9 mouse cellular contexts compared by ENCODE assay signal in the genomic region with DNA sequence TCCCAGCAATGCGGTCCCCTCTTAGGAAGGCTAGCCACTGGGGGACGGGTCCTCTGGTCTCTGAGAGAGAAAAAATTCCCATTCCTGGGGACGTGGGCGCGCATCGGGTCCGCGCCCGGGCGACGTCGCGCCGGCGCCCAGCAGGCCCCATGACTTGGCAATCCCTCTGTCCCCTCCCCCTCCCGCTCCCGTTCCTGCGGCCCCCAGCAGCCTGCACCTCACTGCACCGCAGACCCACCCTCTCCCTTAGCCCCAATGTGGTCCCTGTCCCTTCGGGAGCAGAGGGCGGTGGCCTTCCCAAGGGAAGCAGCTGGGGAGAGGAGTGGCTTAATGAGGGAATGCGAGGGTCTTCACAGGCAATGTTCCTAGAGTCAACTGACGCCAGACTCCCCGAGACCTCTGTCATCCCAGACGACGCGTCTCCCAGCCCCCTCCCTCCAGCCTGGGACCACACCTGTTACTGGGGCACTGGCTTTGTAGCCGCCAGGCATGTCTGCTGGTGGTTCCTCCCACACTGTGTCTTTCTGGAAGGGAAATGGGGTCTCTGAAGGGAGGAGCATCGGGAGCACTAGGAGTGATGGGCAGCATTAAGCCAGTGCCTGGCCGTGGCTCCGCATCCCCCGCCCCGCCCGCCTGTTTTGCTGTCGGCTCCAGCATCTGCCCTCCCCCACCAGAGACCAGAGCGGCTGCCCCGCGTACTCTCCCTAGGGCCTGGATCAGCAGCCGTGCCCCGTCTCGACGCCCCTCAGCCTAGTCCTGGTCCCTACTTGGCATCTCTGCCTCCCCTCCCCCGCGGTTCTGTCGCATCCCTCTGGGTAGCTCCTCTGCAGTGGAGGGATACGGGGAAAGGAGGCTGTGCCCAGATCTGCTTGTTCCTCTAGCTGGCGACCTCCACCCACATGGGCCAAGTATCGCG. TPM values are rescaled to one million over a fixed set of nuclear protein-coding genes. Genes with fewer than 3 reads are reported as not detected.
DNase-seq lines count a peak whose midpoint lies in the region; ATAC-seq lines count a peak whose summit lies in the region.
"Had no signal": no experiment of that assay in that cellular context is flagged by ENCODE, and none has a peak within 500 bp of the region (broad histone marks: within the 10 kb centered on the region; RNA-seq: fewer than 3 reads in every experiment).

No protein-coding gene starts in this region.

- ATAC-seq in forebrain, embryonic 14.5 days: peak; percentile 70
- ATAC-seq in intestine, embryonic 14.5 days (replicated peaks; ENCODE audit: low FRiP score, low TSS enrichment, low read depth): peak; percentile 61
- no peak for ATAC-seq in liver, embryonic 12.5 days

- DNase-seq in heart, adult 11 months: peak; percentile 87
- no peak for DNase-seq in heart, adult 8-10 months (ENCODE audit: low spot score)
- DNase-seq in forebrain, embryonic 14.5 days (ENCODE audit: low spot score): peak; percentile 72
- peak; percentile 72 for DNase-seq in intestine, embryonic 14.5 days (ENCODE audit: low spot score)
- peak; percentile 78 for DNase-seq in right cerebral cortex, postnatal 25 days
- no peak for DNase-seq in spleen, postnatal 4 days (ENCODE audit: low spot score in 2 of 2)

- 1% methylated on average over 47 of the region's 49 CpGs for WGBS in forebrain, embryonic 14.5 days
- 1% methylated on average over 49 of the region's 49 CpGs for WGBS in intestine, embryonic 14.5 days
- whole genome bisulfite sequencing in liver, embryonic 12.5 days (ENCODE audit: insufficient replicate concordance): 3% methylated on average over 49 of the region's 49 CpGs

- H3K9me3 ChIP-seq in forebrain, embryonic 14.5 days (replicated peaks; ENCODE audit: control insufficient read depth, low read length): no peaks in the 10 kb centered on the region
- H3K9me3 ChIP-seq in intestine, embryonic 14.5 days (ENCODE audit: control insufficient read depth, low read length): no peaks in the 10 kb centered on the region
- no peaks in the 10 kb centered on the region for H3K9me3 ChIP-seq in liver, embryonic 12.5 days (replicated peaks)

- H3K9ac ChIP-seq in forebrain, embryonic 14.5 days (ENCODE audit: low read length): peak overlapping the region; percentile 87
- peak overlapping the region; percentile 47 for H3K9ac ChIP-seq in intestine, embryonic 14.5 days (ENCODE audit: low read length)
- H3K9ac ChIP-seq in liver, embryonic 12.5 days: no peak overlapping the region

- H3K4me2 ChIP-seq in forebrain, embryonic 14.5 days (ENCODE audit: low read length): peak overlapping the region; percentile 98
- H3K4me2 ChIP-seq in intestine, embryonic 14.5 days (ENCODE audit: low read length): peak overlapping the region; percentile 99
- peak overlapping the region; percentile 57 for H3K4me2 ChIP-seq in liver, embryonic 12.5 days

- no peak overlapping the region for H3K27ac ChIP-seq in brown adipose tissue, adult 24 weeks (replicated peaks; ENCODE audit: low read depth, low read length)
- peak overlapping the region; percentile 90 for H3K27ac ChIP-seq in forebrain, embryonic 14.5 days (ENCODE audit: low read depth, low read length)
- no peak overlapping the region for H3K27ac ChIP-seq in intestine, embryonic 14.5 days (ENCODE audit: low read depth)
- H3K27ac ChIP-seq in liver, embryonic 12.5 days: no peak overlapping the region

- peaks cover 17% of the 10 kb centered on the region; the same call in 1 of the 2 replicates for H3K36me3 ChIP-seq in forebrain, embryonic 14.5 days (ENCODE audit: control insufficient read depth, insufficient read depth, low read length)
- H3K36me3 ChIP-seq in intestine, embryonic 14.5 days (ENCODE audit: control insufficient read depth, insufficient read depth, low read length): no peaks in the 10 kb centered on the region
- H3K36me3 ChIP-seq in liver, embryonic 12.5 days: no peaks in the 10 kb centered on the region

- H3K4me3 ChIP-seq in brown adipose tissue, adult 24 weeks (ENCODE audit: insufficient read depth, low read depth, low read length): peak overlapping the region; percentile 39
- peak overlapping the region; percentile 75 for H3K4me3 ChIP-seq in forebrain, embryonic 14.5 days (ENCODE audit: low read depth, low read length)
- H3K4me3 ChIP-seq in intestine, embryonic 14.5 days (ENCODE audit: low read depth, low read length): peak overlapping the region; percentile 50
- peak overlapping the region; percentile 36 for H3K4me3 ChIP-seq in liver, embryonic 12.5 days

- H3K4me1 ChIP-seq in brown adipose tissue, adult 24 weeks (ENCODE audit: control insufficient read depth, insufficient read depth, insufficient read length, low read length): no peaks in the 10 kb centered on the region
- H3K4me1 ChIP-seq in forebrain, embryonic 14.5 days (ENCODE audit: control insufficient read depth, insufficient read depth, low read length): peaks cover 15% of the 10 kb centered on the region
- H3K4me1 ChIP-seq in intestine, embryonic 14.5 days (replicated peaks; ENCODE audit: control insufficient read depth, insufficient read depth, low read length): peaks cover 3% of the 10 kb centered on the region; the same call in 1 of the 2 replicates
- H3K4me1 ChIP-seq in liver, embryonic 12.5 days: peaks cover 5% of the 10 kb centered on the region; the same call in 1 of the 2 replicates

- no peaks in the 10 kb centered on the region for H3K27me3 ChIP-seq in forebrain, embryonic 14.5 days (replicated peaks; ENCODE audit: control insufficient read depth, insufficient read depth, low read length)
- peaks cover 49% of the 10 kb centered on the region for H3K27me3 ChIP-seq in intestine, embryonic 14.5 days (replicated peaks; ENCODE audit: control insufficient read depth, insufficient read depth, low read length)
- H3K27me3 ChIP-seq in liver, embryonic 12.5 days (replicated peaks): peaks cover 72% of the 10 kb centered on the region

RNA-seq across cellular contexts. Expression of a gene that starts 0.9 kb away (rescaled TPM):
- 1 to 10 TPM; 1.1 to 2.2 (median 1.3) TPM for total RNA-seq in heart, adult 8-10 months (2022)
- not detected in 2 replicates for polyA plus RNA-seq in brown adipose tissue, adult 24 weeks (2012; ENCODE audit: insufficient read depth, insufficient read length, missing spikeins)
- polyA plus RNA-seq in forebrain, embryonic 14.5 days (2014; fragmentation: Nextera tagmentation; extraction: Ambion mirVana): 182 and 247 TPM in 2 replicates
- polyA plus RNA-seq in intestine, embryonic 14.5 days (2014; fragmentation: Nextera tagmentation; extraction: Ambion mirVana): 15.8 and 16.7 TPM in 2 replicates
- polyA plus RNA-seq in liver, embryonic 12.5 days (2016; fragmentation: Nextera tagmentation; extraction: Ambion mirVana): 0.38 and 0.98 TPM in 2 replicates
- total RNA-seq: hematopoietic stem cell, adult 5-6 weeks had no signal

RNA-seq across cellular contexts. Expression of a gene that starts 34.2 kb away (rescaled TPM):
- not detected for total RNA-seq in heart, adult 8-10 months (2022)
- polyA plus RNA-seq in brown adipose tissue, adult 24 weeks (2012; ENCODE audit: insufficient read depth, insufficient read length, missing spikeins): not detected in 2 replicates
- not detected in 2 replicates for polyA plus RNA-seq in forebrain, embryonic 14.5 days (2014; fragmentation: Nextera tagmentation; extraction: Ambion mirVana)
- polyA plus RNA-seq in intestine, embryonic 14.5 days (2014; fragmentation: Nextera tagmentation; extraction: Ambion mirVana): not detected in 2 replicates
- polyA plus RNA-seq in liver, embryonic 12.5 days (2016; fragmentation: Nextera tagmentation; extraction: Ambion mirVana): 1.7 and 2.2 TPM in 2 replicates
- total RNA-seq: hematopoietic stem cell, adult 5-6 weeks had no signal

RNA-seq across cellular contexts. Expression of a gene that starts 59.9 kb away (rescaled TPM):
- total RNA-seq in heart, adult 8-10 months (2022): not detected
- not detected in 2 replicates for polyA plus RNA-seq in brown adipose tissue, adult 24 weeks (2012; ENCODE audit: insufficient read depth, insufficient read length, missing spikeins)
- 0.10 and 0.19 TPM in 2 replicates for polyA plus RNA-seq in forebrain, embryonic 14.5 days (2014; fragmentation: Nextera tagmentation; extraction: Ambion mirVana)
- polyA plus RNA-seq in intestine, embryonic 14.5 days (2014; fragmentation: Nextera tagmentation; extraction: Ambion mirVana): 3.2 and 3.9 TPM in 2 replicates
- polyA plus RNA-seq in liver, embryonic 12.5 days (2016; fragmentation: Nextera tagmentation; extraction: Ambion mirVana): not detected in 2 replicates
- total RNA-seq: hematopoietic stem cell, adult 5-6 weeks had no signal

Comparison
In these comparisons a context has a peak if more than half of its experiments do, and no peak if none do; other contexts are left out.
1. DNase-seq: peak in heart, adult 11 months (single experiment), forebrain, embryonic 14.5 days (single experiment), intestine, embryonic 14.5 days (single experiment) and right cerebral cortex, postnatal 25 days (single experiment); none in heart, adult 8-10 months (single experiment) and spleen, postnatal 4 days (0 of 2).
2. RNA of a gene that starts 0.9 kb away (polyA plus RNA-seq): 182 to 247 TPM in forebrain, embryonic 14.5 days; 15.8 to 16.7 TPM in intestine, embryonic 14.5 days, not detected in brown adipose tissue, adult 24 weeks and 0.38 to 0.98 TPM in liver, embryonic 12.5 days; every median in the first group is over 10 times any median in the second.
3. Peak in every context shown above with its lines, with median percentiles within 50 percentile points of each other: H3K4me3 ChIP-seq and H3K4me2 ChIP-seq.